ENCODE assay signal across 18 mouse cellular contexts in the genomic region with DNA sequence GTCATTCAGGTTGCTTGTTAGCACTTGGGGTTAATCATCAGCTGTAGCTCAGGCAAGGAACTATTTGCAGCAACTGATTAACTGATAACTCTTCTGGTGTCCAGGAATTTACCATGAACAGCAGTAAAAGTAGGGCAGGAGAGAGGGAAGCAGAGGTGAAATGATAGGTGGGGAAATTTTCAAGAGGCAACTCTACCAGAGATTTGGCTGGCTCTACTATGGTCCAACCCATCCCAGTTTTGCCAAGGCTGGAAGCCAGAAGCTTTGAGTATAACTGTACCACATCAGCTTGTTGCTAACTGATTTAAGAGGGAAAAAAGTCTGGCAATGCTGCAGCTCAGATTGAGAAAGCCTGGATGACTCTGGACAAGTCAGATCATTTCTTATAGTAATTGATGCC.
"Had no signal": no experiment of that assay in that cellular context is flagged by ENCODE, and none has a peak within 500 bp of the region (broad histone marks: within the 10 kb centered on the region; RNA-seq: fewer than 3 reads in every experiment).

No protein-coding gene starts in this region.

- H3K4me1 ChIP-seq: intestine, embryonic 15.5 days; limb, embryonic 12.5 days; limb, embryonic 15.5 days; liver, embryonic 12.5 days; liver, embryonic 15.5 days; stomach, embryonic 15.5 days had no signal

- H3K9me3 ChIP-seq: intestine, embryonic 15.5 days; limb, embryonic 12.5 days; limb, embryonic 15.5 days; liver, embryonic 12.5 days; liver, embryonic 15.5 days; stomach, embryonic 15.5 days had no signal

- H3K9ac ChIP-seq: intestine, embryonic 15.5 days; limb, embryonic 12.5 days; limb, embryonic 15.5 days; liver, embryonic 12.5 days; liver, embryonic 15.5 days; stomach, embryonic 15.5 days had no signal

- H3K4me2 ChIP-seq: intestine, embryonic 15.5 days; limb, embryonic 12.5 days; limb, embryonic 15.5 days; liver, embryonic 12.5 days; liver, embryonic 15.5 days; midbrain, embryonic 11.5 days; stomach, embryonic 15.5 days had no signal

- H3K27me3 ChIP-seq: intestine, embryonic 15.5 days; liver, embryonic 12.5 days; liver, embryonic 15.5 days; stomach, embryonic 15.5 days had no signal

- H3K27ac ChIP-seq: intestine, embryonic 15.5 days; kidney, postnatal 0 days; left cerebral cortex, adult 2 months; limb, embryonic 12.5 days; limb, embryonic 15.5 days; liver, embryonic 12.5 days; liver, embryonic 15.5 days; stomach, embryonic 15.5 days had no signal

- H3K4me3 ChIP-seq: intestine, embryonic 15.5 days; left cerebral cortex, adult 2 months; limb, embryonic 12.5 days; limb, embryonic 15.5 days; liver, embryonic 12.5 days; liver, embryonic 15.5 days; stomach, embryonic 15.5 days had no signal

- DNase-seq: layer of hippocampus, postnatal 36 days; lung, adult 2 months; lung, postnatal 14 days; lung, postnatal 4 days; midbrain, embryonic 14.5 days; right cerebral cortex, postnatal 4 days; spleen, adult 18-20 months; thymus, postnatal 36 days had no signal

- ATAC-seq: hindbrain, embryonic 16.5 days; intestine, embryonic 15.5 days; liver, embryonic 12.5 days had no signal

- H3K36me3 ChIP-seq: intestine, embryonic 15.5 days; limb, embryonic 12.5 days; limb, embryonic 15.5 days; liver, embryonic 12.5 days; liver, embryonic 15.5 days; stomach, embryonic 15.5 days had no signal
